Mouse (Mus musculus) kidney, adult 8-10 months (tissue): Measurements from ENCODE around the gene Sult6b2.

Experiments
- DNase-seq, 2 experiments: peaks; one replicate each; pipeline ENCODE4 v3.0.0; 2022

Gene Sult6b2

GRCm38 (mm10) chr6:142776935-142777334 lies 27.4 kb downstream of the Sult6b2 start:
- no peak for DNase-seq

GRCm38 (mm10) chr6:142773566-142773965 lies 30.7 kb downstream of the Sult6b2 start:
- no peak for DNase-seq

- no peak for DNase-seq
These were observed 32.7 kb downstream of the Sult6b2 start for GRCm38 (mm10) chr6:142771643-142772042.

GRCm38 (mm10) chr6:142769896-142770295 lies 34.4 kb downstream of the Sult6b2 start:
- DNase-seq, result peak; percentile 43 to 56

- DNase-seq, result no peak
These were observed 37.0 kb downstream of the Sult6b2 start for GRCm38 (mm10) chr6:142767305-142767704.

- DNase-seq, result no peak
These were observed 39.4 kb downstream of the Sult6b2 start for GRCm38 (mm10) chr6:142764933-142765332.

GRCm38 (mm10) chr6:142759633-142760032 lies 44.7 kb downstream of the Sult6b2 start:
- DNase-seq, result no peak

- no peak for DNase-seq
These were observed 45.7 kb downstream of the Sult6b2 start for GRCm38 (mm10) chr6:142758562-142758961.

GRCm38 (mm10) chr6:142757976-142758375 lies 46.3 kb downstream of the Sult6b2 start:
- no peak for DNase-seq

GRCm38 (mm10) chr6:142757334-142757965 lies 46.9 kb downstream of the Sult6b2 start:
- no peak for DNase-seq

GRCm38 (mm10) chr6:142756507-142757333 lies 47.6 kb downstream of the Sult6b2 start, which contains the start of gene Cmas:
TSS of gene Cmas (plus strand) at chr6:142756686.
- peak; percentile 89 to 91 for DNase-seq

- no peak for DNase-seq
These were observed 51.7 kb downstream of the Sult6b2 start for GRCm38 (mm10) chr6:142752331-142753246.

GRCm38 (mm10) chr6:142751365-142751764 lies 52.9 kb downstream of the Sult6b2 start:
- no peak for DNase-seq

- no peak for DNase-seq
These were observed 56.1 kb downstream of the Sult6b2 start for GRCm38 (mm10) chr6:142748057-142748708.

- no peak for DNase-seq
These were observed 57.1 kb downstream of the Sult6b2 start for GRCm38 (mm10) chr6:142747165-142747564.

- no peak for DNase-seq
These were observed 57.5 kb downstream of the Sult6b2 start for GRCm38 (mm10) chr6:142746765-142747164.

- DNase-seq, result no peak
These were observed 58.8 kb downstream of the Sult6b2 start for GRCm38 (mm10) chr6:142745484-142745883.

- no peak for DNase-seq
These were observed 61.1 kb downstream of the Sult6b2 start for GRCm38 (mm10) chr6:142743193-142743592.

- DNase-seq, result no peak
These were observed 62.5 kb downstream of the Sult6b2 start for GRCm38 (mm10) chr6:142741763-142742162.

GRCm38 (mm10) chr6:142738637-142739036 lies 65.7 kb downstream of the Sult6b2 start:
- no peak for DNase-seq

GRCm38 (mm10) chr6:142738225-142738624 lies 66.1 kb downstream of the Sult6b2 start:
- DNase-seq, result no peak

- DNase-seq, result peak in 1 of 2 experiments; percentile 33
These were observed 68.8 kb downstream of the Sult6b2 start for GRCm38 (mm10) chr6:142735302-142736005.
